Mouse (Mus musculus): Measurements from ENCODE around the gene Ercc2. TPM values are rescaled to one million over a fixed set of nuclear protein-coding genes. Genes with fewer than 3 reads are reported as not detected.

Gene Ercc2
- polyA plus RNA-seq, 1 experiment from 2014 or later: 5.9 TPM

GRCm38 (mm10) chr7:19409753-19410152, 27.9 kb downstream of the Ercc2 start:
- Histone ChIP-seq H3K4me2 (ENCODE audit: low read depth, low read length) (no peak overlapping the region), H3K27ac (ENCODE audit: low read length) (no peak overlapping the region), H3K27me3 (ENCODE audit: control insufficient read depth, insufficient read depth, low read depth, low read length) (peaks cover 2% of the 10 kb centered on the region), H3K9me3 (replicated peaks; ENCODE audit: control insufficient read depth, low read length) (no peaks in the 10 kb centered on the region), H3K9ac (ENCODE audit: low read depth, low read length) (no peak overlapping the region), H3K36me3 (ENCODE audit: control insufficient read depth, insufficient read depth) (no peaks in the 10 kb centered on the region), H3K4me1 (ENCODE audit: control insufficient read depth, low read depth, low read length) (no peaks in the 10 kb centered on the region), H3K4me3 (ENCODE audit: low read depth, low read length) (no peak overlapping the region)
- 41% methylated on average over 6 of the region's 6 CpGs for WGBS (ENCODE audit: insufficient replicate concordance)
- no peak for ATAC-seq (ENCODE audit: low read depth)

DNA sequence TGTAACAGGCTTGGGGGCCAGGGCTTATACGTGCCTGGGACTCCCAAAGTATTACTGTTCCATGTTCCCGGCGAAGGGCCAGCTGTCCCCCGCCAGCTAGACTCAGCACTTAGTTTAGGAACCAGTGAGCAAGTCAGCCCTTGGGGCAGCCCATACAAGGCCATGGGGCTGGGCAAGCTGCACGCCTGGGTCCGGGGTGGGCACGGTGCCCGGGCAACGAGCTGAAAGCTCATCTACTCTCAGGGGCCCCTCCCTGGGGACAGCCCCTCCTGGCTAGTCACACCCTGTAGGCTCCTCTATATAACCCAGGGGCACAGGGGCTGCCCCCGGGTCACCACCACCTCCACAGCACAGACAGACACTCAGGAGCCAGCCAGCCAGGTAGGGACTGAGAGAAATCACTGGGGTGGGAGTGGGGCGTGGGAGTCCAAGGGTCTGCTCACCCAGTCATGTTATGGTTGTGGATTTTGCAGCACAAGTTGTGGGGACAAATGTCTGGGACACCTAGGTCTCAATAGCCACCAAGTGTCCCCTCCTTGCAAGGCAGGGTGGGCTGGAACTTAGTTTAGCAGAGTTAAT, 29.0 kb downstream of the Ercc2 start:
- ATAC-seq (ENCODE audit: low read depth): no peak
- WGBS (ENCODE audit: insufficient replicate concordance): 70% methylated on average over 11 of the region's 11 CpGs

DNA sequence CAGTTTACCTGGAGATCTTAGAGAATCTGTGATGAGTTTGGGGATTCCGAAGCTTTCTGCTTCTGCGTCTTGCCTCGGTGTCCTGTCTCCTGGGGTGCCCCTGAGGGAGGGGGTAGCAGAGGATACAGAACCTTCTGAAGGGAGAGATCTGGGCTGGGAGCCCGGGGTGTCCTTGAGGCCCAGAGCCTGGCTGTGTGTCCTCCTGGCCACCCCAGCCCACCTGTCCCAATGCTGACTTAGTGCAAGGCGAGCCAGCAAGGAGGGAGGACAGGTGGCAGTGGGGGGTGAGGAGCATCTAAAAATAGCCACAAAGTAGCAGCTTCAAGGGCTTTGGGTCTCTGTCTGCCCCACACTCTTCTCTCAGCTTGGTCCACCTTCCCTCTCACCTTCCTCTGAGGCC, 30.0 kb downstream of the Ercc2 start:
- Histone ChIP-seq H3K36me3 (ENCODE audit: control insufficient read depth, insufficient read depth) (no peaks in the 10 kb centered on the region), H3K27me3 (ENCODE audit: control insufficient read depth, insufficient read depth, low read depth, low read length) (peaks cover 3% of the 10 kb centered on the region), H3K9ac (ENCODE audit: low read depth, low read length) (no peak overlapping the region), H3K4me1 (ENCODE audit: control insufficient read depth, low read depth, low read length) (no peaks in the 10 kb centered on the region), H3K9me3 (replicated peaks; ENCODE audit: control insufficient read depth, low read length) (no peaks in the 10 kb centered on the region), H3K4me3 (ENCODE audit: low read depth, low read length) (no peak overlapping the region), H3K4me2 (ENCODE audit: low read depth, low read length) (no peak overlapping the region), H3K27ac (ENCODE audit: low read length) (no peak overlapping the region)
- 59% methylated on average over 5 of the region's 5 CpGs for WGBS (ENCODE audit: insufficient replicate concordance)
- no peak for ATAC-seq (ENCODE audit: low read depth)

More for the DNA sequence above, 29.0 kb downstream of the Ercc2 start:
- Histone ChIP-seq H3K36me3 (ENCODE audit: control insufficient read depth, insufficient read depth) (no peaks in the 10 kb centered on the region), H3K4me2 (ENCODE audit: low read depth, low read length) (no peak overlapping the region), H3K27ac (ENCODE audit: low read length) (no peak overlapping the region), H3K4me3 (ENCODE audit: low read depth, low read length) (no peak overlapping the region), H3K9ac (ENCODE audit: low read depth, low read length) (no peak overlapping the region), H3K27me3 (ENCODE audit: control insufficient read depth, insufficient read depth, low read depth, low read length) (peaks cover 3% of the 10 kb centered on the region), H3K4me1 (ENCODE audit: control insufficient read depth, low read depth, low read length) (no peaks in the 10 kb centered on the region), H3K9me3 (replicated peaks; ENCODE audit: control insufficient read depth, low read length) (no peaks in the 10 kb centered on the region)

DNA sequence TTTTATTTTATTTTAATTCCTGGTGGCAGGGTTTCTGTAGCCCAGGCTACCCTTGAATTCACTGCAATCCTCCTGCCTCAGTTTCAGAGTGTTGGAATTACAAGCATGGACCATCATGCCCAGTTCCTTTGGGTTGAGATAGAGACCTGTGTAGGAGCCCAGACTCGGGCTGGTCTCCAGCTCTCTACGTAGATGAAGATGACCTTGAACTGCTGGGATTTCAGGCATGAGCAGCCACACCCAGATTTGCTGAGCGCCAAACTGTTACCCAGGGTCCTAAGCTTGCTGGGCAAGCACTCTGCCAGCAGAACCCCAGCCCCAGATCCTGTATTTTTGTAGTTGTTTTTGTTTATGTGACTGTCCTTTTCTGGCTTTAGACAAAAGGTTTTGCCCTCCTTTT, 31.7 kb downstream of the Ercc2 start:
- Histone ChIP-seq H3K4me3 (ENCODE audit: low read depth, low read length) (no peak overlapping the region), H3K4me2 (ENCODE audit: low read depth, low read length) (no peak overlapping the region), H3K27me3 (ENCODE audit: control insufficient read depth, insufficient read depth, low read depth, low read length) (peaks cover 3% of the 10 kb centered on the region), H3K36me3 (ENCODE audit: control insufficient read depth, insufficient read depth) (no peaks in the 10 kb centered on the region), H3K27ac (ENCODE audit: low read length) (no peak overlapping the region), H3K4me1 (ENCODE audit: control insufficient read depth, low read depth, low read length) (no peaks in the 10 kb centered on the region), H3K9me3 (replicated peaks; ENCODE audit: control insufficient read depth, low read length) (no peaks in the 10 kb centered on the region), H3K9ac (ENCODE audit: low read depth, low read length) (no peak overlapping the region)
- ATAC-seq (ENCODE audit: low read depth): no peak
- WGBS (ENCODE audit: insufficient replicate concordance): 64% methylated on average over 3 of the region's 3 CpGs

DNA sequence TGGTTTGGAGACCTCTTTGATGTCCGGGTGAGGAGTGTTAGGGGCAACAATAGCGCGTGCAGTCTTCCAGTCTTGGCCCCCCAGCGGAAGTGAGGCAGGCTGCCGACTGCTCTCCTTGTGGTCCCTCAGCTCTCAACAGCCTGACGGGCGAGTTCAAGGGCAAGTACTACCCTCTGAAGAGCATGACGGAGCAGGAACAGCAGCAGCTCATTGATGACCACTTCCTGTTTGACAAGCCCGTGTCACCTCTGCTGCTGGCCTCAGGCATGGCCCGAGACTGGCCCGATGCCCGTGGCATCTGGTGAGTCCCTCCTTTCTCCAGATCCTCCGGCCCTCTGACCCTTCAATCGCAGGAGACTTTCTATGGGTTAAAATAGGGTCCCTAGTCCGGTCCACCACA, 34.8 kb downstream of the Ercc2 start:
- Histone ChIP-seq H3K9ac (ENCODE audit: low read depth, low read length) (no peak overlapping the region), H3K27me3 (ENCODE audit: control insufficient read depth, insufficient read depth, low read depth, low read length) (peaks cover 29% of the 10 kb centered on the region), H3K36me3 (ENCODE audit: control insufficient read depth, insufficient read depth) (no peaks in the 10 kb centered on the region), H3K4me2 (ENCODE audit: low read depth, low read length) (no peak overlapping the region), H3K4me3 (ENCODE audit: low read depth, low read length) (no peak overlapping the region), H3K27ac (ENCODE audit: low read length) (no peak overlapping the region), H3K4me1 (ENCODE audit: control insufficient read depth, low read depth, low read length) (peaks cover 12% of the 10 kb centered on the region), H3K9me3 (replicated peaks; ENCODE audit: control insufficient read depth, low read length) (no peaks in the 10 kb centered on the region)
- no peak for ATAC-seq (ENCODE audit: low read depth)
- 46% methylated on average over 15 of the region's 15 CpGs for WGBS (ENCODE audit: insufficient replicate concordance)

- Histone ChIP-seq H3K36me3 (ENCODE audit: control insufficient read depth, insufficient read depth) (no peaks in the 10 kb centered on the region), H3K9ac (ENCODE audit: low read depth, low read length) (no peak overlapping the region), H3K4me2 (ENCODE audit: low read depth, low read length) (peak overlapping the region; percentile 8; the same call in 1 of the 2 replicates), H3K27me3 (ENCODE audit: control insufficient read depth, insufficient read depth, low read depth, low read length) (peaks cover 37% of the 10 kb centered on the region), H3K9me3 (replicated peaks; ENCODE audit: control insufficient read depth, low read length) (no peaks in the 10 kb centered on the region), H3K27ac (ENCODE audit: low read length) (no peak overlapping the region), H3K4me3 (ENCODE audit: low read depth, low read length) (0 out of 2 replicates have a peak overlapping the region, but pooled peaks have one; percentile 3), H3K4me1 (ENCODE audit: control insufficient read depth, low read depth, low read length) (peaks cover 12% of the 10 kb centered on the region)
- WGBS (ENCODE audit: insufficient replicate concordance): 5% methylated on average over 28 of the region's 28 CpGs
- no peak for ATAC-seq (ENCODE audit: low read depth)
Measured at GRCm38 (mm10) chr7:19420121-19420520, 38.3 kb downstream of the Ercc2 start.

DNA sequence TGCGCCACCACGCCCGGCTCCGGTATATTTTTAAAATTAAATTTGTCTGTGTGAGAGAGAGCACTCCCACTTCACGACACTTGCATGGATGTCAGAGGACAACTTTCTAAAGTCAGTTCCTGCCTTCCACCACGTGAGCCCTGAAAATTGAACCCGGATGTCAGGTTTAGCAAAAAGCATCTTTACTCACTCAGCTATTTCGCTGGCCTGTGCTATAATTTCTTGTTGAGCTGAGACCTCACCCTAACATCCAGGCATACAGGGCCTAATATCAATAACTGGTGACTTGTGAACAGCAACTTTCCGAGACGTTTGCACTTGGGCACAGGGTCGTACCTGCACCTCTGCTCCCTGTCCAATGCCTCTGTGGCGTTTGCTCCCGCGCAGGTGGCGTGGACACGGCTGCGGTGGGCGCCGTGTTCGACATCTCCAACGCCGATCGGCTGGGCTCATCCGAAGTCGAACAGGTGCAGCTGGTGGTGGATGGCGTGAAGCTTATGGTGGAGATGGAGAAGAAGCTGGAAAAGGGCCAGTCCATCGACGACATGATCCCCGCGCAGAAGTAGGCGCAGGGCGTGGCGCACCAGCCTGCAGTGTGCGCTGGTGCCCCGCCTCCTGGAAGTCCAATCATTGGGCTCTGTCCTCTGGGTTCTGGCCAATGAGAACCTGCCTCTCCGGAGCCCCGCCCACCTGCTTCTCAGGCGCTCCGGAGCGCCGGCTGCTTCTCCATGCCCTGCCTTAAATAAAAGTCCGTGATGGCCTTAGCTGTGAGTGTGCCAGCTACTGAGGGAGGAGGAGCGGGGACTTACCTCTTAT, 39.2 kb downstream of the Ercc2 start:
- no peak overlapping the region for H3K27ac ChIP-seq (ENCODE audit: low read length)
- peak overlapping the region; percentile 63 for H3K4me2 ChIP-seq (ENCODE audit: low read depth, low read length)
- H3K4me3 ChIP-seq (ENCODE audit: low read depth, low read length): peak overlapping the region; percentile 36; the same call in 1 of the 2 replicates
- H3K27me3 ChIP-seq (ENCODE audit: control insufficient read depth, insufficient read depth, low read depth, low read length): peaks cover 37% of the 10 kb centered on the region
- peak; percentile 96 for ATAC-seq (ENCODE audit: low read depth)
- no peaks in the 10 kb centered on the region for H3K9me3 ChIP-seq (replicated peaks; ENCODE audit: control insufficient read depth, low read length)
- H3K4me1 ChIP-seq (ENCODE audit: control insufficient read depth, low read depth, low read length): peaks cover 12% of the 10 kb centered on the region
- no peaks in the 10 kb centered on the region for H3K36me3 ChIP-seq (ENCODE audit: control insufficient read depth, insufficient read depth)
- 10% methylated on average over 43 of the region's 43 CpGs for WGBS (ENCODE audit: insufficient replicate concordance)
- no peak overlapping the region for H3K9ac ChIP-seq (ENCODE audit: low read depth, low read length)

DNA sequence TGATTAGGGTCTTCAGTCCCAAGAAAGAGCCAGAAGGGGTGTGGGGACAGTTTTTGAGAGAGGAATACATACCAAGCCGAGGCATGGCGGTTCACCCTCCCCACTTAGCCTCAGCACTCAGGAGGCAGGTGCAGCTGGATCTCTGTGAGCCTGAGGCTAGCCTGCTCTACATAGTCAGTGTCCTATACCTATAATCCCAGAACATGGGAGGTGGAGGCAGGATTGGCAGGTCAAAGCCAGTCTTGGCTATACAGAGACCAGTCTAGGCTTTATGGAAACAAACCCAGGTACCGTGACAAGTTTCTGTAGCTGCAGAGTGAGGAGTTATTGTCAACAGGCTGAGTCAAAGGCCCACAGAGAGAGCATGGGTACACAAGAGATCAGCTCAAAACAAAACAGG, 41.3 kb downstream of the Ercc2 start:
- Histone ChIP-seq H3K4me3 (ENCODE audit: low read depth, low read length) (no peak overlapping the region), H3K4me1 (ENCODE audit: control insufficient read depth, low read depth, low read length) (peaks cover 12% of the 10 kb centered on the region), H3K9ac (ENCODE audit: low read depth, low read length) (no peak overlapping the region), H3K4me2 (ENCODE audit: low read depth, low read length) (no peak overlapping the region), H3K27ac (ENCODE audit: low read length) (no peak overlapping the region), H3K9me3 (replicated peaks; ENCODE audit: control insufficient read depth, low read length) (no peaks in the 10 kb centered on the region), H3K27me3 (ENCODE audit: control insufficient read depth, insufficient read depth, low read depth, low read length) (peaks cover 37% of the 10 kb centered on the region), H3K36me3 (ENCODE audit: control insufficient read depth, insufficient read depth) (no peaks in the 10 kb centered on the region)
- WGBS (ENCODE audit: insufficient replicate concordance): 62% methylated on average over 3 of the region's 3 CpGs
- ATAC-seq (ENCODE audit: low read depth): no peak

GRCm38 (mm10) chr7:19424051-19424450, 42.2 kb downstream of the Ercc2 start:
- no peak overlapping the region for H3K4me2 ChIP-seq (ENCODE audit: low read depth, low read length)
- 43% methylated on average over 4 of the region's 4 CpGs for WGBS (ENCODE audit: insufficient replicate concordance)
- peaks cover 12% of the 10 kb centered on the region for H3K4me1 ChIP-seq (ENCODE audit: control insufficient read depth, low read depth, low read length)
- H3K4me3 ChIP-seq (ENCODE audit: low read depth, low read length): no peak overlapping the region
- ATAC-seq (ENCODE audit: low read depth): no peak
- no peaks in the 10 kb centered on the region for H3K36me3 ChIP-seq (ENCODE audit: control insufficient read depth, insufficient read depth)
- no peak overlapping the region for H3K9ac ChIP-seq (ENCODE audit: low read depth, low read length)
- no peak overlapping the region for H3K27ac ChIP-seq (ENCODE audit: low read length)
- no peaks in the 10 kb centered on the region for H3K9me3 ChIP-seq (replicated peaks; ENCODE audit: control insufficient read depth, low read length)
- peaks cover 34% of the 10 kb centered on the region for H3K27me3 ChIP-seq (ENCODE audit: control insufficient read depth, insufficient read depth, low read depth, low read length)

Measured in liver, embryonic 16.5 days (tissue).